Mouse (Mus musculus) kidney, embryonic 14.5 days (tissue): ENCODE measurements around the gene Cfap69. TPM values are rescaled to one million over a fixed set of nuclear protein-coding genes. Genes with fewer than 3 reads are reported as not detected.

Experiments
- ATAC-seq: fragments of 200-750 bp; cut with Nextera tagmentation; 2 replicates; pipeline ENCODE4 v1.8.0; 2017; ENCODE audit warnings: moderate number of reproducible peaks, mild to moderate bottlenecking, moderate TSS enrichment, moderate library complexity; ENCODE audit not compliant: low FRiP score, low TSS enrichment
- H3K27ac ChIP-seq: fragments of 300-500 bp; sonication (generic); 2 replicates; pipeline ENCODE4 v1.5.1; 2014; ENCODE audit warnings: low read depth, mild to moderate bottlenecking, low read length, moderate library complexity, mixed read lengths
- H3K27me3 ChIP-seq: fragments of 300-500 bp; sonication (generic); 2 replicates; pipeline ENCODE4 v1.6.1; 2014; ENCODE audit warnings: mild to moderate bottlenecking, low read length; ENCODE audit not compliant: control insufficient read depth, insufficient read depth
- H3K36me3 ChIP-seq: fragments of 300-500 bp; sonication (generic); 2 replicates; pipeline ENCODE4 v1.6.1; 2014; ENCODE audit warnings: low read length, mixed read lengths; ENCODE audit not compliant: control insufficient read depth, insufficient read depth
- H3K4me1 ChIP-seq: fragments of 300-500 bp; sonication (generic); 2 replicates; pipeline ENCODE4 v1.6.1; 2014; ENCODE audit warnings: low read length, mixed read lengths; ENCODE audit not compliant: control insufficient read depth, insufficient read depth
- H3K4me2 ChIP-seq: fragments of 300-500 bp; sonication (generic); replicated peaks from 2 replicates; pipeline ENCODE4 v1.6.1; 2014; ENCODE audit warnings: low read depth, mild to moderate bottlenecking, low read length
- H3K4me3 ChIP-seq: fragments of 300-500 bp; sonication (generic); 2 replicates; pipeline ENCODE4 v1.5.1; 2014; ENCODE audit warnings: mild to moderate bottlenecking, low read length
- H3K9ac ChIP-seq: fragments of 300-500 bp; sonication (generic); 2 replicates; pipeline ENCODE4 v1.6.1; 2014; ENCODE audit warnings: low read depth, mild to moderate bottlenecking, low read length, moderate library complexity
- H3K9me3 ChIP-seq: fragments of 300-500 bp; sonication (generic); 2 replicates; pipeline ENCODE4 v1.6.1; 2016; ENCODE audit warnings: low read length; ENCODE audit not compliant: control insufficient read depth
- WGBS: fragments of 180-500 bp; shearing (Covaris S2); extraction: QIAGEN DNeasy Blood & Tissue Kit; methylation state at CpG from one replicate; pipeline ENCODE4 v1.1.7; 2014; 5-methylcytosine and 5-hydroxymethylcytosine counted together
- polyA plus RNA-seq: library from polyadenylated mRNA; unstranded; fragments of >200 nt; fragmentation: Nextera tagmentation; extraction: Ambion mirVana; gene quantifications from 2 replicates; pipeline ENCODE4 v1.2.1, GENCODE M21; 2014

Gene Cfap69
- polyA plus RNA-seq = 1.5 and 5.5 TPM in 2 replicates

GRCm38 (mm10) chr5:5663655-5664370 is at the start of gene Cfap69:
Gene Cfap69, minus strand, starts transcription at chr5:5664239.
- Histone ChIP-seq H3K9me3 (no peaks in the 10 kb centered on the region), H3K4me1 (peaks cover 4% of the 10 kb centered on the region; the same call in 1 of the 2 replicates), H3K4me3 (peak within 1 kb of the TSS; percentile 66), H3K4me2 (peak within 1 kb of the TSS; percentile 96), H3K9ac (peak within 1 kb of the TSS; percentile 58), H3K36me3 (no peaks in the 10 kb centered on the region), H3K27ac (no peak within 1 kb of the TSS), H3K27me3 (no peaks in the 10 kb centered on the region; the same call in 1 of the 2 replicates)
- peak; percentile 98 for ATAC-seq
- under 1% methylated on average over 48 of the region's 48 CpGs for WGBS

GRCm38 (mm10) chr5:5711032-5711431 is 47.0 kb upstream of the Cfap69 start:
- 80% methylated on average over 4 of the region's 4 CpGs for WGBS

DNA sequence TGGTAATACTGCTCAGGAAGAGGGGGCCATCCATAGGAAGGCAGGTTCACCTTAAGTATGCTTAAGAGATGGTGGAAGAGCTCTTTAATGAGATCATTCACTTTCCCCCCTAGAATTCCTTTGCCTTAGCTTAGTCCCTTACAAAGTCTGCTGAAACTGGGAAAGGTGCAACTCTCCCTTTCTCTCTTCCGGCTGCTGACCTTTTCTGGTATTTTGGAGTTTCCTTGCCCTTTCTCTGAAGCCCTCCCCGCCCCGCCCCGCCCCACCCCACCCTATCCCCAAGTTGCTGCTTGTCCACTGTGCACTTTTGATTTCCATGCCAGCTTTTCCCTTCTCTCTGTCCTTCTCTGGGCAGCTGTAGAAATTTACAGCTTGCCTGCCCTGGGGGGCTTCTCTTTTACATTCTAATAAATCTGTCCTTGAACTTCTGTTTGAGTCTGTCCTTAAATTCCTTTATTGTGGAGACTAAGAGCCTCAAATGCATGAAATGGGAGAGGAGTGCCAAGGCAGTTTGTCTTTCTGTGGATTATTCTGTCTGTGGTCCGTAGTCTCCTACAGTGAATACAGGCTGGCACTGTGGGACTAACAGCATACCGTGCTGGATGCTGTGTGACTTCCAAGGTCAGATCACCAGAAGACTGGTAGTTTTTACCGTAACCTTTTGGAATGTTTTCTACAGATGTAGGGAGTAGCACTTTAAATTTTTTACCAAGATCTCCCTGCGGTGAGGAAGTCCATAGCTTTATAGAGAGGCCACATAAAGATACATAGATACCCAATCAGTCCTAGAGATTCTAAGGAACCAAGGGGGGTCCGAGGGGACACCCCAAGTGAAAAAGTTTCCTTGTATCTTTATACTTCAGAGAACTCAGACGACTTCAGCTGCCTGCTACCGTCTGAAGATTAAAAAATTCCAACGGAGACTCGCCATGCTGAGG is 43.6 kb upstream of the Cfap69 start:
- Histone ChIP-seq H3K9me3 (no peaks in the 10 kb centered on the region), H3K9ac (no peak overlapping the region), H3K36me3 (no peaks in the 10 kb centered on the region), H3K4me2 (no peak overlapping the region), H3K27me3 (no peaks in the 10 kb centered on the region), H3K27ac (no peak overlapping the region), H3K4me3 (no peak overlapping the region), H3K4me1 (no peaks in the 10 kb centered on the region)
- 47% methylated on average over 13 of the region's 13 CpGs for WGBS
- no peak for ATAC-seq

More at GRCm38 (mm10) chr5:5711032-5711431, 47.0 kb upstream of the Cfap69 start:
- Histone ChIP-seq H3K4me2 (no peak overlapping the region), H3K4me3 (no peak overlapping the region), H3K27ac (no peak overlapping the region), H3K9ac (no peak overlapping the region), H3K4me1 (no peaks in the 10 kb centered on the region), H3K36me3 (no peaks in the 10 kb centered on the region), H3K27me3 (no peaks in the 10 kb centered on the region), H3K9me3 (no peaks in the 10 kb centered on the region)
- no peak for ATAC-seq

GRCm38 (mm10) chr5:5705019-5705418 is 41.0 kb upstream of the Cfap69 start:
- Histone ChIP-seq H3K27ac (no peak overlapping the region), H3K4me3 (no peak overlapping the region), H3K9ac (no peak overlapping the region), H3K36me3 (no peaks in the 10 kb centered on the region), H3K9me3 (no peaks in the 10 kb centered on the region), H3K27me3 (no peaks in the 10 kb centered on the region), H3K4me1 (no peaks in the 10 kb centered on the region), H3K4me2 (no peak overlapping the region)
- WGBS = 11% methylated on average over 2 of the region's 2 CpGs
- peak; percentile 91 for ATAC-seq

DNA sequence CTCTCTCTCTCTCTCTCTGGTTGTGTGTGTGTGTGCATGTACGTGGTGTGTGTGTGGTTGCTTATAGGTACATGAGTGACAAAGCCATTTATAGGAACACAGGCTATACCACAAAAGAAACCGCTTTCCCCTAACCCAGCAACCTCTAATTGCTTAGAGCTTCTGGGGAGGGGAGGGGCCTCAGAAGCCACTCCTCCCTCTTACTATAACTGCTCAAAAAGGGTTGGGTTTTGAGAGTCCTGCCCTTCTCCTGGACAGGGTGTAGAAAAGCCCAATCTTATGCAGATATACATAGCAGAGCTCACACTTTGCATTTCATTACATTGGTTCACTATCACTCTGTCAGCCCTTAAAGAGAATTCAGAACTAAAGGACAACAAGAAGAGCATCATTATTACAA is 36.3 kb upstream of the Cfap69 start:
- H3K9me3 ChIP-seq = no peaks in the 10 kb centered on the region
- H3K27me3 ChIP-seq = no peaks in the 10 kb centered on the region
- no peak overlapping the region for H3K4me2 ChIP-seq
- H3K9ac ChIP-seq = no peak overlapping the region
- no peak for ATAC-seq
- no peaks in the 10 kb centered on the region for H3K36me3 ChIP-seq
- no peaks in the 10 kb centered on the region for H3K4me1 ChIP-seq
- 100% methylated on average over 2 of the region's 2 CpGs for WGBS
- H3K4me3 ChIP-seq = no peak overlapping the region
- no peak overlapping the region for H3K27ac ChIP-seq

DNA sequence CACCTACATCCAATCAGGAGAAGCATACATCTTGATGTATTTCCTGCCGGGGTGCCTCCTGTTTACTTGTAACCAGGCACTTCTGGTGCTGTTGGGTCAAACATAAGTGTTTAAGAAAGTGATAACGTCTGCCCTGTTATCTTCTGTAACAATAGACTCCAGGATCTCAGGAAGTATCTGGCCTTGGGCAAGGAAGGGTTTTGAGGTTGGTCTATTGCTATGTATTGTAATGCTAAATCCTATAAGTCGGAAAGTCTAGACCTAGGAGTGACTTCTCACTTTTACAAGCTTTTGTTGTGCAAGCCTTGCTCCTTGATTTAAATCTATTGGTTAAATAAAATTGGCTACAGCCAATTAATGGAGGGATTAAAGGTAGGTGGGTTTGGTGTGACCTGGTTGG is 34.8 kb upstream of the Cfap69 start:
- Histone ChIP-seq H3K27ac (no peak overlapping the region), H3K4me3 (no peak overlapping the region), H3K9me3 (no peaks in the 10 kb centered on the region), H3K27me3 (no peaks in the 10 kb centered on the region), H3K9ac (no peak overlapping the region), H3K4me2 (no peak overlapping the region), H3K4me1 (no peaks in the 10 kb centered on the region), H3K36me3 (no peaks in the 10 kb centered on the region)
- no peak for ATAC-seq
- 67% methylated on average over 3 of the region's 3 CpGs for WGBS

GRCm38 (mm10) chr5:5695401-5695942 is 31.4 kb upstream of the Cfap69 start:
- Histone ChIP-seq H3K9me3 (no peaks in the 10 kb centered on the region), H3K9ac (no peak overlapping the region), H3K27me3 (no peaks in the 10 kb centered on the region), H3K36me3 (no peaks in the 10 kb centered on the region), H3K4me2 (no peak overlapping the region), H3K4me1 (no peaks in the 10 kb centered on the region), H3K4me3 (no peak overlapping the region), H3K27ac (no peak overlapping the region)
- no peak for ATAC-seq
- 87% methylated on average over 5 of the region's 5 CpGs for WGBS

- Histone ChIP-seq H3K27ac (peak within 1 kb of the TSS; percentile 77), H3K4me1 (no peaks in the 10 kb centered on the region), H3K9me3 (no peaks in the 10 kb centered on the region), H3K36me3 (no peaks in the 10 kb centered on the region), H3K4me2 (peak within 1 kb of the TSS; percentile 59), H3K27me3 (no peaks in the 10 kb centered on the region), H3K4me3 (peak within 1 kb of the TSS; percentile 70), H3K9ac (peak within 1 kb of the TSS; percentile 78)
- peak; percentile 92 for ATAC-seq
- WGBS = under 1% methylated on average over 36 of the region's 66 CpGs
Observed at GRCm38 (mm10) chr5:5693956-5694653, 30.1 kb upstream of the Cfap69 start, which contains the start of gene Steap2. Gene Steap2, minus strand, starts transcription at chr5:5694578.
